Mouse (Mus musculus): Measurements from ENCODE around the gene Plscr4. TPM values are rescaled to one million over a fixed set of nuclear protein-coding genes. Genes with fewer than 3 reads are reported as not detected.

Plscr4 gene
- polyA plus RNA-seq, 1 experiment from 2014 or later, result 7.2 TPM

- no peak overlapping the region for H3K9ac ChIP-seq (ENCODE audit: low read depth, low read length)
- no peaks in the 10 kb centered on the region for H3K9me3 ChIP-seq (ENCODE audit: control insufficient read depth, low read length)
- ATAC-seq (ENCODE audit: low read depth) (no peak), DNase-seq (ENCODE audit: low spot score) (no peak)
- no peaks in the 10 kb centered on the region for H3K4me1 ChIP-seq (ENCODE audit: control insufficient read depth, insufficient read depth, low read length)
- H3K4me2 ChIP-seq (ENCODE audit: low read depth, low read length), result no peak overlapping the region
- no peak overlapping the region for H3K27ac ChIP-seq (replicated peaks; ENCODE audit: low read depth, low read length)
- no peak overlapping the region for H3K4me3 ChIP-seq (ENCODE audit: low read depth, low read length)
- H3K27me3 ChIP-seq (replicated peaks; ENCODE audit: control insufficient read depth, insufficient read depth, low read length), result no peaks in the 10 kb centered on the region
- H3K36me3 ChIP-seq (ENCODE audit: control insufficient read depth, insufficient read depth, low read length), result no peaks in the 10 kb centered on the region
- WGBS, result 49% methylated on average over 3 of the region's 3 CpGs
Observed at GRCm38 (mm10) chr9:92530055-92530454, 72.9 kb downstream of the Plscr4 start.

DNA sequence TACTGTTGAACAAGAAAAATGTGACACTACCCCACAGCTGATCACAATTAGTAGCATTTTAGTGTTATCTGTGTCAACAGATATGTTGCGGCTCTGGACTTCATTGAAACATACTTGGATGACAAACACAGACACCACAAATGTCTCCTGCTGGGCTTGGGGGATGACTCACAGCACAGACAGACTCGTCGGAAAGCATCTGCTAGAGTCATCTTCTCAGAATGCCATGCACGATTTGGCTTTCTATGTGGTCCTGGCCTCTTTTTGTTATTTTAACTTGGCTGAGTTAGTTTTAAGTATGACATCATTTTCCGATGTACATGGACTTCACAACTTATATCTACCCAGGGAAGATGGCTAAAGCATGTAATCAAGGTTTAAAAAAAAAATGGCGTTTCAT is 80.6 kb downstream of the Plscr4 start:
- no peak overlapping the region for H3K4me3 ChIP-seq (ENCODE audit: low read depth, low read length)
- WGBS, result 54% methylated on average over 6 of the region's 6 CpGs
- H3K4me2 ChIP-seq (ENCODE audit: low read depth, low read length), result no peak overlapping the region
- no peaks in the 10 kb centered on the region for H3K27me3 ChIP-seq (replicated peaks; ENCODE audit: control insufficient read depth, insufficient read depth, low read length)
- H3K9ac ChIP-seq (ENCODE audit: low read depth, low read length), result no peak overlapping the region
- H3K4me1 ChIP-seq (ENCODE audit: control insufficient read depth, insufficient read depth, low read length), result peaks cover 7% of the 10 kb centered on the region; the same call in 1 of the 2 replicates
- no peak for ATAC-seq (ENCODE audit: low read depth)
- peak; percentile 65 for DNase-seq (ENCODE audit: low spot score)
- no peaks in the 10 kb centered on the region for H3K9me3 ChIP-seq (ENCODE audit: control insufficient read depth, low read length)
- H3K27ac ChIP-seq (replicated peaks; ENCODE audit: low read depth, low read length), result no peak overlapping the region
- H3K36me3 ChIP-seq (ENCODE audit: control insufficient read depth, insufficient read depth, low read length), result no peaks in the 10 kb centered on the region

DNA sequence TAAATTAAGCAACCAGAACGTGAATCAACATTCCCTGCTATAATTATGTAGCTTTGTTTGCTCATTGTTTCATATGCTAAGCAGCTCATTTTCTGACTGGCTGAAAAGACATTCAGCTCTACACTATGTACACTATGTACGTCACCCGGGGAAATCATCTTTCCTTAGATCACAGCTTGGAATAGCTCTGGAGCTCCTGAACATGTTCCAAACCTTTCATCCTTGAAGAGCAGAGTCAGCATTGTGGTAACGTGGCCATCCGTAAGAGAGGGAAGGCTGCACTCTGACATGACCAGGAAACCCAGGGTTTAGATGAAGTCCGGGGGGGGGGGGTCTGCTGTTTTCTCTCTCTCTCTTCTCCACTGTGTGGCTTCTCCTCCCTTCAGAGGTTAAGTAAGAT is 81.0 kb downstream of the Plscr4 start:
- Histone ChIP-seq H3K4me3 (ENCODE audit: low read depth, low read length) (no peak overlapping the region), H3K9ac (ENCODE audit: low read depth, low read length) (no peak overlapping the region), H3K9me3 (ENCODE audit: control insufficient read depth, low read length) (no peaks in the 10 kb centered on the region), H3K4me1 (ENCODE audit: control insufficient read depth, insufficient read depth, low read length) (peaks cover 7% of the 10 kb centered on the region; the same call in 1 of the 2 replicates), H3K4me2 (ENCODE audit: low read depth, low read length) (no peak overlapping the region), H3K27ac (replicated peaks; ENCODE audit: low read depth, low read length) (no peak overlapping the region; the same call in 1 of the 2 replicates), H3K36me3 (ENCODE audit: control insufficient read depth, insufficient read depth, low read length) (no peaks in the 10 kb centered on the region), H3K27me3 (replicated peaks; ENCODE audit: control insufficient read depth, insufficient read depth, low read length) (no peaks in the 10 kb centered on the region)
- ATAC-seq (ENCODE audit: low read depth) (peak; percentile 17; the same call in 1 of the 2 replicates), DNase-seq (ENCODE audit: low spot score) (peak; percentile 83)
- 63% methylated on average over 6 of the region's 6 CpGs for WGBS

Other genes starting within 250 kb of the Plscr4 start
- gene Plscr1, start 207.6 kb upstream of the Plscr4 start, polyA plus RNA-seq (2014; fragmentation: Nextera tagmentation; extraction: Ambion mirVana), result 19.0 and 21.3 TPM in 2 replicates
- gene Plscr2, start 181.8 kb upstream of the Plscr4 start, polyA plus RNA-seq (2014; fragmentation: Nextera tagmentation; extraction: Ambion mirVana), result 1.7 and 2.9 TPM in 2 replicates
- not detected in 2 replicates for gene 1700057G04Rik, start 148.0 kb upstream of the Plscr4 start, polyA plus RNA-seq (2014; fragmentation: Nextera tagmentation; extraction: Ambion mirVana)
- gene Plod2, start 84.8 kb downstream of the Plscr4 start, polyA plus RNA-seq (2014; fragmentation: Nextera tagmentation; extraction: Ambion mirVana), result 66.7 and 68.6 TPM in 2 replicates

All from embryonic facial prominence, embryonic 14.5 days (tissue).